Mouse (Mus musculus): ENCODE results near the gene Bsn.

- TF ChIP-seq CTCF (IDR thresholded peaks at IDR 0.05; ENCODE audit: borderline replicate concordance, insufficient read depth, low read depth, low read length) = no peak
- TF ChIP-seq POLR2A (IDR thresholded peaks at IDR 0.05; ENCODE audit: borderline replicate concordance, insufficient read depth, low read length) = no peak
Measured at GRCm38 (mm10) chr9:108129042-108129948, 60.9 kb downstream of the Bsn start.
